Mouse (Mus musculus) limb, embryonic 14.5 days (tissue): ENCODE measurements around the gene Akap13. TPM values are rescaled to one million over a fixed set of nuclear protein-coding genes. Genes with fewer than 3 reads are reported as not detected.

Experiments
- ATAC-seq: fragments of 200-750 bp; cut with Nextera tagmentation; 2 replicates; pipeline ENCODE4 v1.8.0; 2017; ENCODE audit warnings: low read depth, moderate number of reproducible peaks, moderate TSS enrichment; ENCODE audit not compliant: low FRiP score
- DNase-seq: peaks from one replicate; pipeline ENCODE4 v3.0.0-alpha.2; 2015; ENCODE audit warnings: low spot score
- H3K27ac ChIP-seq: fragments of 300-500 bp; sonication (generic); replicated peaks from 2 replicates; pipeline ENCODE4 v1.5.1; 2014; ENCODE audit warnings: low read depth, mild to moderate bottlenecking, low read length, moderate library complexity, mixed read lengths
- H3K27me3 ChIP-seq: fragments of 300-500 bp; sonication (generic); 2 replicates; pipeline ENCODE4 v1.6.1; 2014; ENCODE audit warnings: low read length, mixed read lengths; ENCODE audit not compliant: control insufficient read depth, insufficient read depth
- H3K36me3 ChIP-seq: fragments of 300-500 bp; sonication (generic); 2 replicates; pipeline ENCODE4 v1.6.1; 2014; ENCODE audit warnings: mild to moderate bottlenecking, low read length, moderate library complexity, mixed read lengths; ENCODE audit not compliant: control insufficient read depth, insufficient read depth
- H3K4me1 ChIP-seq: fragments of 300-500 bp; sonication (generic); 2 replicates; pipeline ENCODE4 v1.6.1; 2014; ENCODE audit warnings: antibody characterized with exemption, low read length, mixed read lengths; ENCODE audit not compliant: control insufficient read depth, insufficient read depth
- H3K4me2 ChIP-seq: fragments of 300-500 bp; sonication (generic); replicated peaks from 2 replicates; pipeline ENCODE4 v1.6.1; 2014; ENCODE audit warnings: low read depth, mild to moderate bottlenecking, low read length, moderate library complexity; ENCODE audit not compliant: severe bottlenecking
- H3K4me3 ChIP-seq: fragments of 300-500 bp; sonication (generic); replicated peaks from 2 replicates; pipeline ENCODE4 v1.5.1; 2014; ENCODE audit warnings: low read length
- H3K9ac ChIP-seq: fragments of 300-500 bp; sonication (generic); 2 replicates; pipeline ENCODE4 v1.6.1; 2014; ENCODE audit warnings: mild to moderate bottlenecking, low read depth, low read length, moderate library complexity; ENCODE audit not compliant: severe bottlenecking
- H3K9me3 ChIP-seq: fragments of 300-500 bp; sonication (generic); 2 replicates; pipeline ENCODE4 v1.6.1; 2016; ENCODE audit warnings: low read length; ENCODE audit not compliant: control insufficient read depth
- POLR2A ChIP-seq: fragments of 200-500 bp; IDR thresholded peaks from 2 replicates; pipeline ENCODE4 v1.8.0; 2012; ENCODE audit warnings: inconsistent platforms, mild to moderate bottlenecking, moderate library complexity, borderline replicate concordance; ENCODE audit not compliant: insufficient read depth, insufficient read length; ENCODE audit errors: extremely low read depth
- WGBS: fragments of 180-500 bp; shearing (Covaris S2); extraction: QIAGEN DNeasy Blood & Tissue Kit; methylation state at CpG from one replicate; pipeline ENCODE4 v1.1.7; 2014; 5-methylcytosine and 5-hydroxymethylcytosine counted together
- polyA plus RNA-seq, 2 experiments: library from polyadenylated mRNA; depleted of rRNA in 1 of 2; stranded (reverse) in 1 of 2; unstranded in 1 of 2; fragments of >200 nt; fragmentation: Nextera tagmentation in 1 of 2; extraction: Ambion mirVana in 1 of 2; gene quantifications; 2 replicates each; pipeline versions ENCODE4 v1.2.1 to v1.2.3; 2012 to 2014

Gene Akap13
- polyA plus RNA-seq, 2 experiments, result 18.7 to 51.4 TPM

GRCm38 (mm10) chr7:75578647-75579046 is 123.3 kb downstream of the Akap13 start:
- no peak for DNase-seq
- ATAC-seq, result no peak
- 81% methylated on average over 4 of the region's 4 CpGs for WGBS
- Histone ChIP-seq H3K4me3 (no peak overlapping the region), H3K36me3 (peaks cover 8% of the 10 kb centered on the region), H3K4me2 (no peak overlapping the region), H3K9me3 (no peaks in the 10 kb centered on the region), H3K27ac (no peak overlapping the region), H3K4me1 (peaks cover 13% of the 10 kb centered on the region), H3K9ac (no peak overlapping the region), H3K27me3 (no peaks in the 10 kb centered on the region)
- no peak for TF ChIP-seq POLR2A

GRCm38 (mm10) chr7:75582091-75582490 is 126.8 kb downstream of the Akap13 start:
- Histone ChIP-seq H3K9ac (no peak overlapping the region), H3K4me2 (no peak overlapping the region), H3K4me3 (no peak overlapping the region), H3K9me3 (no peaks in the 10 kb centered on the region), H3K36me3 (peaks cover 15% of the 10 kb centered on the region), H3K27ac (no peak overlapping the region), H3K27me3 (no peaks in the 10 kb centered on the region), H3K4me1 (no peaks in the 10 kb centered on the region)
- 91% methylated on average over 4 of the region's 4 CpGs for WGBS
- DNase-seq (no peak), ATAC-seq (no peak)
- TF ChIP-seq POLR2A, result no peak

- Histone ChIP-seq H3K4me2 (no peak overlapping the region), H3K36me3 (peaks cover 18% of the 10 kb centered on the region), H3K4me1 (no peaks in the 10 kb centered on the region), H3K27ac (no peak overlapping the region), H3K27me3 (no peaks in the 10 kb centered on the region), H3K9ac (no peak overlapping the region), H3K4me3 (no peak overlapping the region), H3K9me3 (no peaks in the 10 kb centered on the region)
- DNase-seq (no peak), ATAC-seq (no peak)
- TF ChIP-seq POLR2A, result no peak
- WGBS, result 90% methylated on average over 2 of the region's 2 CpGs
Measured at GRCm38 (mm10) chr7:75584100-75584499, 128.8 kb downstream of the Akap13 start.

- no peaks in the 10 kb centered on the region for H3K4me1 ChIP-seq
- H3K4me3 ChIP-seq, result no peak overlapping the region
- no peak for TF ChIP-seq POLR2A
- 71% methylated on average over 6 of the region's 6 CpGs for whole genome bisulfite sequencing
- no peak overlapping the region for H3K9ac ChIP-seq
- no peak overlapping the region for H3K27ac ChIP-seq
- no peak for DNase-seq
- no peak for ATAC-seq
- no peaks in the 10 kb centered on the region for H3K27me3 ChIP-seq
- no peak overlapping the region for H3K4me2 ChIP-seq
- H3K9me3 ChIP-seq, result no peaks in the 10 kb centered on the region
- peaks cover 10% of the 10 kb centered on the region; the same call in 1 of the 2 replicates for H3K36me3 ChIP-seq
Measured at GRCm38 (mm10) chr7:75585409-75585808, 130.1 kb downstream of the Akap13 start.

- DNase-seq (no peak), ATAC-seq (no peak)
- Histone ChIP-seq H3K4me1 (no peaks in the 10 kb centered on the region), H3K9me3 (no peaks in the 10 kb centered on the region), H3K4me3 (no peak overlapping the region), H3K9ac (no peak overlapping the region), H3K27ac (no peak overlapping the region), H3K4me2 (no peak overlapping the region), H3K27me3 (no peaks in the 10 kb centered on the region), H3K36me3 (peaks cover 13% of the 10 kb centered on the region; the same call in 1 of the 2 replicates)
- 58% methylated on average over 14 of the region's 14 CpGs for whole genome bisulfite sequencing
- TF ChIP-seq POLR2A, result no peak
Measured at GRCm38 (mm10) chr7:75586113-75586512, 130.8 kb downstream of the Akap13 start.

- 90% methylated on average over 5 of the region's 5 CpGs for WGBS
- Histone ChIP-seq H3K9ac (no peak overlapping the region), H3K27ac (no peak overlapping the region), H3K27me3 (no peaks in the 10 kb centered on the region), H3K4me1 (no peaks in the 10 kb centered on the region), H3K4me3 (no peak overlapping the region), H3K4me2 (no peak overlapping the region), H3K36me3 (peaks cover 13% of the 10 kb centered on the region; the same call in 1 of the 2 replicates), H3K9me3 (no peaks in the 10 kb centered on the region)
- DNase-seq (no peak), ATAC-seq (no peak)
- no peak for TF ChIP-seq POLR2A
Measured at GRCm38 (mm10) chr7:75587727-75588126, 132.4 kb downstream of the Akap13 start.
